Mouse (Mus musculus) brain, adult 2 months (tissue): Measurements from ENCODE around the gene Aak1.

Source experiments
- DNase-seq: peaks from one replicate; pipeline ENCODE4 v3.0.0; 2011; ENCODE audit warnings: low read depth, low spot score

The Aak1 gene

DNA sequence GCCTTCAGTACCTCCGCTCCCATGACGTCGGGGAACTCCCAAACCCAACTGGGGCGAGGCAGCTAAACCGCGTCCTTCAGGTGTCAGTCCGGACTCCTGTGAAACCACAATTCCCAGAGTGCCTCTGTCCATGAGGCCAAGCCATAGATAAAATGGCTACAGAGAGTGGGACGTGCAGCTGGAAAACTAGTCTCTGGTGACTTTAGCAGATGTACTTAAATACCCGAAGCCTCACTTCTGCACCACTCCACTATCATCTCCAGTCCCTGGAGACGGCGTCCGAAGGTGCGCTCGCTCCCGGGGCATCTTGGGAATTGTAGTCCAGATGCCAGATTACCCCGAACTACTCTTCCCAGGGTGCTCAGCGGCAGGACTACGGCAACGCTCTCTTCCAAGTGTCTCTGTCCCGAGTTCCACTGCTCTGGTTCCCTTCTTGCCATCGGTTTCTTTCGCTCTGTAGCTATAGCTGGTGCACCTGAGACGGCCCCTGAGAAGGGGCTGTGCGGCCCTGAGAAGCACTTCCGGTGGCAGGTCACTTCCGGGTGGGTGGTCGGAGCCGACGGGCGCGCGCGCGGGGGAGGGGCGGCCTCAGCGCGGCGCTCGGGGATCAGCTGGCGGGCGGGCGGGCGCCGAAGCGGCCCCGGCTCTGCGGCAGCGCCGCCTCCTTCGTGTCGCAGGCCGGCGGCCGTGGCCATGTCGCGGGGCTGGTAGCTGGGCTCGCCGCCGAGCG lies at the start of gene Aak1:
Gene Aak1 (plus strand): TSS at position 603 of the 730 bp plus-strand sequence.
- DNase-seq = peak; percentile 96

DNA sequence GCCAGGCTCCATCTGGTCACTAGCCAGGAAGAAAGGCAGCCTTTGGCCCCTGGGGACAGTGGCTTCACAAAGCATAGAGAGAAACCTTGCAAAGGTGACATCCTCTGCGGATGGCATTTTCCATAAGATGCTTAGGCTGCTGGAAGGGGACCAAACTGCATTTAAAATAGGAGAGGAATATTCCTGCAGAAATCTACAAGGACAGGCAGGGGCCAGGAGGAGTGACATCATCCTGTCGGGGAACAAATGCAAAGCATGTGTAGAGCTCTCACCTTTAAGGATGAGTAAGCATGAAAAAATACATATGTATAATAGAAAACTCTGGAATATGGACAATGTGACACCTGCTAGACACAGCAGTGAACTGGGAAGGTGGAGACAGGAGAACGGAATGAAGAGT lies 48.9 kb upstream of the Aak1 start:
- DNase-seq = peak; percentile 53

DNA sequence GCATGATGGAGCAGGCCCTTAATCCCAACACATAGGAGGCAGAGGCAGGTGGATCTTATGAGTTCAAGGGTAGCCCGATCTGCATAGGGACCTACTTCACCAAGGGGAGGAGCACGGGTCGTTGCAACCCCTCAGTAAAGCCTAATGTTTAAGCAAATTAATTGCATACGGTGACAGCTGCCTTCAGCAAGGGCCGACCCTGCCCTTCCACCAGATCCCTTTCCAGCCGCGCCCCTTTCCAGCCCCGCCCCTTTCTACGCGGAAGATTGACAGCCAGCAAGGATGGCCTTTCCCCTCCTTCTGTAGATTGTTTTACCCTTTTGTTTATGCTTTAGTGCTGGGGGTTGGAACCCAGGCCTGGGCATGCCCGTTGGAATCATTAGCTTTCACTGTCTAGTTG lies 47.9 kb upstream of the Aak1 start:
- DNase-seq = no peak

DNA sequence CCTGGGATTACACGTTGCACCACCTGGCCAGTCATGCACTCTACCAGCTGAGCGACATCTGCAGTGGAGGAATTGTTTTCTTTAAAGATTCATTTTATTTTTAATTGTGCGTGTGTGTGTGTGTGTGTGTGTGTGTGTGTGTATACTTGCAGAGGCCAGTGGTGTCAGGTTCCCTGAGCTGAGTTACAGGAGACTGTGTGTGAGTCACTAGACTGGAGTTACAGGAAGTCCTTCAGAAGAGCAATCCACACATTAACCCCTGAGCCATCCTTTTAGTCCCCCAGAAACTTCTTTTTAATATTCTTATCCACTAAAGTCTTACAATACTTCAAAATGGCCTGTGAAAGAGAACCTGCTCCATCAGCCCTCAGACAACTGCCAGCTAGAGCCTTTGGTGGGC lies 44.7 kb upstream of the Aak1 start:
- DNase-seq = no peak

DNA sequence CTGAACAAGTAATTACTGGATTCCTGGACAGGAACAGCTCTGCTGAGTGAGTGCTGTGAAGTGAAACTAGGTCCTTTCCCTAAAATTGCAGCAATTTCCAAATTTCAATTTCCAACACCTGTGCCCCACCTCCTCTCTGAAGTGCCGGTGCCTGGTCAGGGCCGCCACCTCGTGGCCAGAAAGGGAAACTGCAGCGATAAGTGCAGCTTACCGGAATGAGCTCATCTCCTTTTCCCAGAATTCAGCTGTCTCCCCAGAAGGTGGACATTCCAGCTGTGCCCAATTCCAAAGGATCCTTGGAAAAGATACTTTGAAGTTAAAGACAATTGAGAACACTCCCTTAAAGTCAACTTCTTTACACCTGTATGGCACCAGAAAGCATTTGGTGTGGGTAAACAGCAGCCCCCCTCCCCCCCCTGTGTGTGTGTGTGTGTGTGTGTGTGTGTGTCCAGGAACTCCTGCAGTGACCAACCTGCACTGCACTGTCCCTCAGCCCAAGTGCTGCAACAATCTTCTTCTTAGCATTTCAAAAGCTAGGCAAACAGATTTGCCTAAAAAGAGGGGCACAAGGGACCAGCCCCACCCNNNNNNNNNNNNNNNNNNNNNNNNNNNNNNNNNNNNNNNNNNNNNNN lies 42.7 kb upstream of the Aak1 start:
- peak; percentile 87 for DNase-seq

DNA sequence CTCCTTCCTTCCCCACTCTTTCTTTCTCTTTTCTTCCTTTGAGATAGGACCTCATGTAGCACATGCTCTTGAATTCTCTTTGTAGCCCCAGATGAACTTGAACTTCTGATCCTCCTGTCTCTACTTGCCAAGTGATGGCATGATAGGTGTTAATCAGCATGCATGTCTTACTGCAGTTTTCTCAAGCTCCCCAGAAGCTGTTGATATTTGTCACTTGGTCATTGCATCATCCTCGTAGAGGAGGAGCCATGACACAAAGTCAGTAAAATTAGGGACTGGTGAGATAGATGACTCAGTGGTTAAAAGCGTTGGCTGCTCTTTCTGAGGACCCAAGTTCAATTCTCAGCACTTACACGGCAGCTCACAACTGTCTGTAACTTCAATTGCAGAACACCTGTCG lies 36.4 kb upstream of the Aak1 start:
- DNase-seq = no peak

DNA sequence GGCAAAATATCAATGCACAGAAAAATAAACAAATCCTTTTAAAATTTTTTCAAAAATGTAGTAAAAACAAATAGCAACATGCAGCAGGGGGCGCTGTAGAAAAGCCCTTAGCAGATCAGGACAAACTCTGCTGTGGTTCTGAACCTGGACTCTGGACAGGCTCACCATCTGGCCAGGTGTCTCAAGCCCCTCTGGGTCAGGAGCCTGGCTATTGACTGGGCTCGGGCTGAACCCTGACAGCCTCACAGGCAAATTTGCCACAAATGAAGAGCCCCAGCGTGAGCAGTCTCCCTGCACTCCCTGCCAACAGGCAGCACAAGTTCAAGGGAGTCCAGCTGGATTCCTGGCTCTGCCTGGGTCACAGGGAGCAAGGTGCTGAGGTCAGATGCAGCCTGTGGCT lies 36.0 kb upstream of the Aak1 start:
- peak; percentile 74 for DNase-seq

DNA sequence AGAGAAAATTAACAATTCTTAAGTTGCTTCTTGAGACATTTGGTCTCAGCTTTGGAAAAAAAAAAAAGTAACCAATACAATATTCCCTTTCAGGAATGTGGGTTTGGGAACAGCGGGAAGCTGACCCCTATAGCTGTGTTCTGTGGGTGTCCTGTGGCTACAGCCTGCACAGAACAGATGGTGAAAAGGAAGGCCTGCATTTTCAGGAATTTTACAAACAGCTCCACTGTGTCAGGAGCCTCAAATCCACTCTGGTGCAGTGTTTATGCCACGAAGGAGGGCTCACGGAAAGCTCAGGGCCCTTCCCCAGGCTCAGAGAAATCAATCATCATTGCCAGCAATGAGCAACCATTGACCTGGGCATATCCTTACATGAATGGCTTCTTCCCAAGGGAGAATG lies 34.4 kb upstream of the Aak1 start:
- peak; percentile 77 for DNase-seq

DNA sequence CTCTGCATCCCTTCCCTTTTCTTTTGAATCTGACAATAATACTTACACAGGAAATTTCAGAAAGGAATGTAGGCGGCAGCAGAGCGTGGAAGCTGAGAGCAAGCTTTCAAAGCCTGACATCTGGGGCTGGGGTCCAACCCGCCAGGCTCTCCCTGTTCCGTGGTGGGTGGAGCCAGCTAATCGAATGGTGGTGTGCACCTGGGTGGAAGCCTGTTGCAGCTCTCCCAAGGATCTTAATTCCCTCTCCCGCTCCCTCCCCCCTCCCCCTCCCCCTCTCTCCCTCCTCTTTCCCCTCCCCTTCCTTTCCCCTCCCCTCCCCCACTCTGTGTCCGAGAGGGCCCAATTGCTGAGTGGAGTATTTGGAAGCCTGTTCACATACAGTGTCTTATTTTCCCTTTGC lies 33.9 kb upstream of the Aak1 start:
- no peak for DNase-seq

DNA sequence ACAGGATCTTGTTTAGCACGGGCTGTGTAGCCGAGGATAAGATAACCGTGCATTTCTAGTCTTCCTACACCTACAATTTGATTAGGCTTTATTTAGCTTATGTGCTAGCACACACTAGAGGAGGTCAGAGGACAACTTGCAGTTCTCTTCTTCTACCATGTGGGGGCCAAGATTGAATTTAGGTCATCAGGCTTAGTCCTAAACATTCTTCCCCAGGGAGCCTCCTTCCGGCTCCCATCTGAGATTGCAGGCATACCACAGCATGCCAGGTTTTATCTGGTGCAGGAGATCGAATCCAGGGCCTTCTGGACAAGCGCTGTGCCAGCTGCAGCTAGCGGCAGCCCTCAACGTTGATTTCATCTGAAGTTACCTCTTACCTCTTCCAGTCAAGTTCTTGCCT lies 32.7 kb upstream of the Aak1 start:
- peak; percentile 79 for DNase-seq

DNA sequence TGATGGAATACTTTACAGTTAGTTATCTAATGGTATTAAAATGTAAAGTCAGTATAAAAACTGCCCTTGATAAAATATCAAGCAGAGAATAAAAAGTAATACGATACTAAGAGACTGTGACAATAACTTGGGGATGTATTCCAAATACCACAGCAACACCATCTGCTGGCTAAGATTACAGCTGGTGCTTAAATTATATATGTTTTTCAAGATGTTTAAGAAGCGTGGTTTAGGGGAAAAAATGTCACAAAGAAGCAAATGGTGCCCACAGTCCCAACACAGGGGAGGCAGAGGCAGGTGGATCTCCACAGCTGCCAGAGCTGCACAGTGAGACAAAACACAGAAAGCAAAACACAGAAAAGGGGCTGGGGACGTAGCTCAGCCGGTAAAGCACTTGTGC lies 30.4 kb upstream of the Aak1 start:
- peak; percentile 56 for DNase-seq

DNA sequence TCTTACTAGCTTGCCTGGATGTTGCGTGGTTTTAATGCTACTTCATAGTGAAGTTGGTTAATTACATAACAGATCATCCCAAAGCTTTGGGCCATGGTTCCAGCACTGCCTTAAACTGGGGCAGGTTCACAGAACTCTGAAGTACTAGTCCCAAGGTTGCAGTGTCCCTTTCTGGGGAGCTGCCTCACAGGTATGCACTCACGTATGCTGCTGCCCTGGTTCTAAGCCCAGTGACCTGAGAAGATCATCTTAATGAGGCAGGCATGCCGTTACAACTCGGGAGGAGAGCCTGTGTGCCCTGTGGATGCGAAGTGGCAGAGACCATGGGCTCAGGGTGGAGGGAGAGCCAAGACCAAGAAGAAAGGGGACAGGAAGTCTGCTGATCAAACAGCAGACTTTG lies 29.4 kb upstream of the Aak1 start:
- no peak for DNase-seq

DNA sequence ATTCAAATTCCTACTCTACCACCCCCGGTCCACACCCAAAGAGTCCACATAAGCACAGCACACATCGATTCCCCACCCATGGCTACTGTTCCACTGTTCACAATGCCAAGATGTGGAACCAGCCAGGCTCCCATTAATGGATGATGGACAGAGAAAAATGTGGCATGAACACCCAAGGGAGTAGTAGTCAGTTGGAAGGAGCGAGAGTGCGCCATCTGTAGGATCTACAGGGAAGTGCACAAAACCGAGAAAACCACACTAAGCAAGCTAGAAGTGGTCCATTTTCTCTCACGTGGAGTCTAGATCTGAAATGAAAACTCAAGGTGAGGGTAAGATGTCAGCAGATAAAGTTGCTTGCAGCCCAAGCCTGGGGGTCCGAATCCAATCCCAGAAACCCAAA lies 28.6 kb upstream of the Aak1 start:
- DNase-seq = no peak

DNA sequence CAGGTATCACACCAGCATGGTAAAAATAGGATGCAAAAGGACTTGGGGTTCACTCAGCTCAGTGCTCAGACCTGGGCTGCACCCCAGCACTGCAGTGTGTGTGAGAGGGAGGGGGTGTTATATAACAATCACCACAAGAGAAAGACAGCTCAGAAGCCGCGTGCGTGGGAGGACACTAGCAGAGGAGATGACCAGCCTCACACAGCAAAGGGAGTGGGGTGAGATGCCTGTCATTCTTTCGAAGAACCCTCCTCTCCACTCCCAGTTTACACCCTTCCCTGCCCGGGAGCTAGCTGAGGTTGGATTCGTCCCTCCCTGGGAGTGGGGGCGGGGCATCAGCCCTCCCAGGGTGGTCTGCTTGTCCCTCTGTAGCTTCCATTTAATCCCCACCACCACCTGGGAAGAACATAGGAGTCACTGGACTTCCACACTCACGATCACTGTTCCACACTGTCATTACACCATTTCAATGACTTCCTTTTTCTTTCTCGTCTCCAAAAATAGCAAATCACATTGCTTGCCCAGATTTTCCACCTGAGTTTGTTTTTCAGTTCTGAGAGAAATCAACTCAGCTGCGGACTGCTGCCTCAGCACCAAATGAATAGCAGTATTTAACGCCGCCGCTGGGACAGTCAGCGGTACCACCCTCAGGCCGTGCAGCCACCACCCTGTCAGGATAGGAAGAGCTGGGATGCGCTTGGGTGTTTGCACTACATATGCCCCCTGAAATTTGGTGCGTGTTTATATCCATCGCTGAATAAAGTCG lies 26.8 kb upstream of the Aak1 start:
- peak; percentile 98 for DNase-seq

DNA sequence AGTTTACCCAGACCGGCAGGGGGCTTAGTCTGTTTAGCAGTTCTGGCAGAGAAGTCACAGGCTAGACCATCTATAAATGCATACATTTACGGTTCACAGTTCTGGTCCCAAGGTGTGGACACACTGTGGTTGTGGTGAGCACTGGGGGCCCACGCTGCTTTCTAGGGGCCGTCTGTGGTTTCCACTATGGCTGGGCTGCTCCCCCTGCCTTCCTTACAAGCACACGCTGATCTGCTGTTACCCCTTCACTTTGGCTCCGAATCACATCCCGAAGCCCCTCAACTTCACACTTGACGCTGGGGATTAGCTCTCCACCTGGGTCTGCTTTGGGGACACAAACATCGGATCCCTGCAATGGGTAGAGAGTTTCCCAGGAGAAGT lies 26.3 kb upstream of the Aak1 start:
- no peak for DNase-seq

DNA sequence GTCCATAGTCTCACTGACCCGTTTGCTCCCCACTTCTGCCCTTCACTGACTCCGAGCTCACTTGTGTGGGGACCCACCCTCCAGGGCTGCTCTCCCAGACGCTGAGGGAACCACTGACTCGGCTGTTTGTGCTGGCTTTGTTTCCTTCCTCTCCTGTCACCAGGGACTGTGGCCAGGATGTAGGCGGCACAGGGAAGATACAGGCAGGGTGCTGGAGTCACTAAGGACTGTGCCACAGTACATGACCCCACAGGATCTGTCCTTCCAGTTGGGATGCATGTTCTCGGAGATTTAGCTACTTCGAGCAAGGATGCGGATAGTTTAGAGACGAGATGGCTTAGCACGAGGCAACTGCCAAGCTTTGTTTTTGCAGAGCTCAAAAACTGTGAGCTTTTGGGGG lies 25.5 kb upstream of the Aak1 start:
- peak; percentile 56 for DNase-seq

DNA sequence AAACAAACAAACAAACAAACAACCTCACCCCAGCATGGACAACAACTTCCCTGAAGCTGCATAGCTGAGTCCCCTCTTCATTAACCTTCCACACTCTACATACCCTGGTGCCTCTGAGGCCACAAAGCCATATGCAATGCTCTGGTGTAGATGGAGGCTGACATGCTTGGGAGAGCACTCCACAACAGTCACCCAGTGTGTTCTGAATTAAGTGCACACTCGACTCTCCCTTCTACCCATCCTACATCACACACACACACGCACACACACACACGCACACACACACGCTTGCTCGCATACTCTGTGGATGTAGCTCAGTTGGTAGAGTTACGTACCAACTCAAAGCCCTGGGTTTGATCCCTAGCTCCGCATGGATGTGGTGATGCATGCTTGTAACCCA lies 24.9 kb upstream of the Aak1 start:
- DNase-seq = no peak

DNA sequence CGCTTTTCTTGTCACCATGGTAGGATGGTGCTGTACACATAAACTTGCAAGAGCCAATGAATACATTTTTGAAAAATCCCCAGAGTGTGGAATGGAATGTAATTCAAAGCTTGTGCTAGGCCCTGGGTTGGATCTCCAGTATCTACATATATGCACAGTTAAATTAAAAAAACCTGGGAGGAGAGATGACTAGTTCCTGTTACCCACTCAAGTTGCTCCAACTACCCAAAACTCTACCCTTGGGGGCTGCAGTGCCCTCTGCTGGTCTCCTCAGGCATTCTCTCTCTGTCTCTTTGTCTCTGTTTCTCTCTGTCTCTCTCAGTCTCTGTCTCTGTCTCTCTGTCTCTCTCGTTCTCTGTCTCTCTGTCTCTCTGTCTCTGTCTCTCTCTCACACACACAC lies 21.9 kb upstream of the Aak1 start:
- DNase-seq = no peak

DNA sequence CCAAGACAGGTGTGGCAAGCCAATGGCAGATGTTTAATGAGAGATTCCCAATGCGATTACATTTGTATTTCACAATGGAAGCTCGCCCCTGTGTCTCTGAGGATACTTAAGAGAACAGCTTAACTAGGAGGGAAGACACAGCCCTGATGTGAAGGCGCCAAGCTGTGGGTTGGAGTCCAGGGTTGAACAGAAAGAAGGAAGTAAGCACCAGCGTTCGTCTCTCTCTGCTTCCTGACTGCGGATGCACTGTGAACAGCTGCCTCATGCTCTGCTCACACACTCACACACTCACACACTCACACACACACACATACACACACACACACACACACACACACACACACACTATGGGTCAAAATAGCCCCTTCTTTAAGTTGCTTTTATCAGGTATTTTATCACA lies 19.5 kb upstream of the Aak1 start:
- DNase-seq = no peak

DNA sequence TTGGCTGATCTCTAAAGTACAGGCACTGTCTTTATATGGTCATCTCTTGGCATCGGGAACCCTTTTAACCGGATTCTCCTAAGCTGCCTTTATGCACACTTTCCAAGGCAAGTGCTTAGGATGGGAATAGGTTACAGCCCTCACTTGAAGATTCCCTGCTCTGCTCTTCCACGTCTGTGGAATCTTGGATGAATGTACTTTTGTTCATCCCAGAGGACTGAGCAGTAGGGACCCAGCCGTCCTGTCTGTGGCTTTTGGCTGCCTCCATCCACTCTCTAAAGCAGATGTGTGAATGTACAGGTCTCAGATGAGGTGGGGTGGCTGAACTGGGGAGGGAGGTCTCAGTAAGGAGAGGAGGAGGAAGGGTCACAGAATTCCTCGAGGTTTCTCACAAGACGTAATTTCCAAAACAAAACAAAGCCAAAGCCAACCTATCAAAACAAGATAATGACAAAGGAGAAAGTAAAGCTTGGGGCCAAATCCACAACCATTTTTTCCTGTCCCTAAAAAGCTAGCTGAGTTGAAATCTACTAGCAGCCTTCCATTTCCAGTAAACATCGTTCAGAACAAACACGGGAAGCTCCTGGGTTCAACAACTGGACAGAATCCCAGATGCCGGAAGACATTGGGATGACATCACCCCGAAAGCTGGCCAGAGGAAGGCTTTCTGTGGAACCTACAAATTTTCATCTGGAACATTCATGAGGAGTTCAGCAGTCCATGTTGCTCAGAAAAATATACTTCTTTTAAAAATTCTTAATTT lies 18.4 kb upstream of the Aak1 start:
- DNase-seq = no peak

DNA sequence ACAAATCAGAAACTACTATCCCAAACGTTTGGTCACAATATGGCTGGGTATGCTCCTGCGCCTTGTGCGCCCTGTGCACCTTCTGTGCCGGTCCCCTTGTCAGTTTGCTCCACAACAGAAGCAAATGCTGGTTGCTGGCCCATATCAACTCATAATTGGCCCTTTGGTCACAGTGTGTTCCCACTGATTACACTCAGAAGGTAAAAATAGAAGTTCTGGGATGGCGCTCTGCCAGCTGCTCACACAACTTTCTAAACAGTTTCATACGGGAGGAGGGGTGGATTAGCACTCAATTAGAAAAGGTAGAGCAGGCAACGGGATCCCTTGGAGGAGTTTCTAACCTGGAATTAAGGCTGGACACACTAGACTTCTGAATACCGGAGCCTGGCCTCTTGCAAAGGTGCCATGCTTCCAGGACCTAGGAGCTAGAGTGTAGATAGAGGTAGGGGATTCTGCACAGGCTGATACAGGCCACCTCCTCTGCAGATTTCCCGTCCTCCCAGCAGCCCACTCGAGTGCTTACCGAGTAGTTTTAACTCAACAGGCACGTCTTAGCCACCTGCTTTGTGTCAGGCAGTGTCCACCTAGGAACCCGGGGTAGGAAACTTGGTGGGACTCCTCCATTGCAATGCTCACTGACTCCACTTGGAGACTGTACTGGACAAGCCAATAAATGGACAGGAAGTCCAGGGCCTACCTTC lies 16.4 kb upstream of the Aak1 start:
- peak; percentile 41 for DNase-seq

DNA sequence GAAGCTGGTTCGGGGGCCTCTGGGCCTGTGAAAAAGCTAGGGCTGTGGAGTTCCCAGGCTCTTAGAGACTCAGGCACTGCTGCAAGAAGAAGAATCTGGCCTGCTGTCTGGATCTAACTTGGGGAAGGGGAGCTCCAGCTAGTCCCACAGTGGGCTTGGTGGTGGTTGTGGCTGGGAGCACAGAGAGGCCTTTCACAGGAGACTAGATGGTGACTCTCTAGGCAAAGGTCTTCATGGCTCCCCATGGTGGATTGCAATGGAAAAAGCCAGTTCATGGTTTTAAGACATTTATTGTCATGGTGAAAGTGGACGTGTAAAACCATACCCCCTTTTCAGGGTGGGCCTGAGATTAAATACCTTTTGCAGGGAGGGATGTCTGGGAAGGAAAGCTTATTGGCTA lies 10.2 kb upstream of the Aak1 start:
- no peak for DNase-seq
